In the genomic region with DNA sequence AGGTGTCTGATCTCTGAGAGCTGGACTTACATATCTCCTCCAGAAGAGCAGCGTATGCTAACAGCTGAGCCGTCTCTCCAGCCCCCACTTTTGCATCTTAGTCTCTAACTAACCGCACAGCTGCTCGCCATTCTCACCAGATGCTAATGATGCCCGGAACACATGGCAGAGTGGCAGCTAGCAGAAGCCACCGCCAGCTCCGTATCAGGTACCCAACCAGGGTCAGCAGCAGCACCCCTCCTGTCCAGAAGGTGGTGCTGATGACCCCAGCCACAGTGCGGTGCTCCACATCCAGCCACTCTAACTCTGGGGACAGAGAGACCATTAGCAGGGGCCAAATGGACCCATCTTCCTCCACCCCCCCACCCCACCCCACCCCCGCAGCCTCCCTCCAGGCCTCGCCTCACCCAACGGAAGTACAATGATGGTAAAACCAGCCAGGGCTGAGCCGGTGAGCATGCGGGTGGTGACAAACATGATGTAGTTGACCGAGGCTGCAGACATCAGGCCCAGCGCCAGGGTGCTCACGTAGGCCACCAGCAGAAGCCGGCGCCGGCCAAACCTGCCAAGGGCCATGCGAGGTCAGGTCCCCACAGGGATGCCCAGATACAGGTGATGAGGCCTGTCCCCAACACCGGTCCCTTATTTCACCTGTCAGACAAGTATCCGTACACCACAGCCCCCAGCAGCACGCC, we compare ENCODE assay signal across 10 mouse cellular contexts. TPM values are rescaled to one million over a fixed set of nuclear protein-coding genes. Genes with fewer than 3 reads are reported as not detected.
DNase-seq lines count a peak whose midpoint lies in the region; ATAC-seq lines count a peak whose summit lies in the region.
"Had no signal": no experiment of that assay in that cellular context is flagged by ENCODE, and none has a peak within 500 bp of the region (broad histone marks: within the 10 kb centered on the region; RNA-seq: fewer than 3 reads in every experiment).

No protein-coding gene starts in this region.

- DNase-seq in frontal cortex, postnatal 14 days (ENCODE audit: low spot score in 2 of 2), result no peak
- peak; percentile 41 for DNase-seq in urinary bladder, postnatal 25 days (ENCODE audit: low spot score)
- DNase-seq in urinary bladder, postnatal 4 days (ENCODE audit: low spot score in 2 of 2), result no peak
- DNase-seq in kidney, postnatal 25 days, result peak; percentile 56 to 74
- DNase-seq in retina, postnatal 1 day, result peak; percentile 71
- DNase-seq in layer of hippocampus, adult 9-10 months (ENCODE audit: low spot score), result no peak

- peak overlapping the region; percentile 42 for H3K4me2 ChIP-seq in heart, embryonic 16.5 days (ENCODE audit: low read depth, low read length)

- H3K27me3 ChIP-seq in heart, embryonic 16.5 days (ENCODE audit: control insufficient read depth, insufficient read depth, low read length), result peaks cover 15% of the 10 kb centered on the region; the same call in 1 of the 2 replicates

- no peak overlapping the region for H3K27ac ChIP-seq in heart, embryonic 16.5 days (ENCODE audit: low read length)

- H3K4me3 ChIP-seq in heart, embryonic 16.5 days (ENCODE audit: low read length), result no peak overlapping the region

- no peak overlapping the region for H3K9ac ChIP-seq in heart, embryonic 16.5 days (ENCODE audit: low read length)

- H3K4me1 ChIP-seq in heart, embryonic 16.5 days (ENCODE audit: control insufficient read depth, insufficient read depth, low read length), result peaks cover 5% of the 10 kb centered on the region; the same call in 1 of the 2 replicates

- no peaks in the 10 kb centered on the region; the same call in 1 of the 2 replicates for H3K9me3 ChIP-seq in heart, embryonic 16.5 days (replicated peaks; ENCODE audit: control insufficient read depth, low read length)
- H3K9me3 ChIP-seq: G1E had no signal

- 19% methylated on average over 23 of the region's 23 CpGs for WGBS in heart, embryonic 16.5 days

- peak; percentile 46; the same call in 1 of the 2 replicates for ATAC-seq in frontal cortex, adult (ENCODE audit: low TSS enrichment)
- no peak; the same call in 1 of the 2 replicates for ATAC-seq in heart, embryonic 16.5 days (replicated peaks; ENCODE audit: extremely low read depth, insufficient read depth, low FRiP score)

- H3K36me3 ChIP-seq in heart, embryonic 16.5 days (ENCODE audit: control insufficient read depth, insufficient read depth), result no peaks in the 10 kb centered on the region
- H3K36me3 ChIP-seq: G1E had no signal

RNA-seq across cellular contexts. Expression of gene Slc22a7, which starts 1.4 kb away (rescaled TPM):
- 0.55 and 1.2 TPM in 2 replicates for polyA plus RNA-seq in heart, embryonic 16.5 days (2015; fragmentation: Nextera tagmentation; extraction: Ambion mirVana)
- polyA plus RNA-seq: G1E; stomach, embryonic 16.5 days had no signal

RNA-seq across cellular contexts. Expression of gene Crip3, which starts 8.1 kb away (rescaled TPM):
- polyA plus RNA-seq in heart, embryonic 16.5 days (2015; fragmentation: Nextera tagmentation; extraction: Ambion mirVana), result 20.2 and 37.5 TPM in 2 replicates
- polyA plus RNA-seq: G1E had no signal

RNA-seq across cellular contexts. Expression of gene Ttbk1, which starts 50.7 kb away (rescaled TPM):
- 0.07 and 0.14 TPM in 2 replicates for polyA plus RNA-seq in heart, embryonic 16.5 days (2015; fragmentation: Nextera tagmentation; extraction: Ambion mirVana)

RNA-seq across cellular contexts. Expression of gene Zfp318, which starts 53.3 kb away (rescaled TPM):
- polyA plus RNA-seq in heart, embryonic 16.5 days (2015; fragmentation: Nextera tagmentation; extraction: Ambion mirVana), result 3.1 and 5.4 TPM in 2 replicates

RNA-seq across cellular contexts. Expression of gene Dnph1, which starts 59.7 kb away (rescaled TPM):
- polyA plus RNA-seq in heart, embryonic 16.5 days (2015; fragmentation: Nextera tagmentation; extraction: Ambion mirVana), result 28.0 and 29.6 TPM in 2 replicates

Comparison
In these comparisons a context has a peak if more than half of its experiments do, and no peak if none do; other contexts are left out.
1. DNase-seq: peak in urinary bladder, postnatal 25 days (single experiment), kidney, postnatal 25 days (2 of 2) and retina, postnatal 1 day (single experiment); none in frontal cortex, postnatal 14 days (0 of 2), urinary bladder, postnatal 4 days (0 of 2) and layer of hippocampus, adult 9-10 months (single experiment).